Mouse (Mus musculus): ENCODE data around the gene Cotl1.

GRCm38 (mm10) chr8:119824809-119825273 lies 15.5 kb downstream of the Cotl1 start:
- TF ChIP-seq CTCF (IDR thresholded peaks at IDR 0.05; ENCODE audit: control insufficient read depth, insufficient read depth, insufficient read length) (no peak), USF1 (IDR thresholded peaks at IDR 0.05; ENCODE audit: low read depth) (no peak), FOSL1 (IDR thresholded peaks at IDR 0.05; ENCODE audit: insufficient read depth, low read length, poor library complexity, severe bottlenecking) (no peak)
